Mouse (Mus musculus) neutrophil, adult 5-6 weeks (primary cell): ENCODE results near the gene Ablim2. TPM values are rescaled to one million over a fixed set of nuclear protein-coding genes. Genes with fewer than 3 reads are reported as not detected.

Experiments used
- ATAC-seq: fragments of 151-379, 151-347 bp; 2 replicates; pipeline ENCODE4 v1.8.0; 2017; ENCODE audit warnings: mild to moderate bottlenecking, moderate TSS enrichment; ENCODE audit not compliant: insufficient number of reproducible peaks, poor library complexity, low FRiP score, severe bottlenecking; ENCODE audit errors: extremely low read depth
- total RNA-seq: library from RNA; stranded (forward); fragments of 200-1000 nt; gene quantifications from 2 replicates; pipeline ENCODE4 v1.2.3, GENCODE M21; 2017

Gene Ablim2
- total RNA-seq, 1 experiment from 2014 or later, result not detected

DNA sequence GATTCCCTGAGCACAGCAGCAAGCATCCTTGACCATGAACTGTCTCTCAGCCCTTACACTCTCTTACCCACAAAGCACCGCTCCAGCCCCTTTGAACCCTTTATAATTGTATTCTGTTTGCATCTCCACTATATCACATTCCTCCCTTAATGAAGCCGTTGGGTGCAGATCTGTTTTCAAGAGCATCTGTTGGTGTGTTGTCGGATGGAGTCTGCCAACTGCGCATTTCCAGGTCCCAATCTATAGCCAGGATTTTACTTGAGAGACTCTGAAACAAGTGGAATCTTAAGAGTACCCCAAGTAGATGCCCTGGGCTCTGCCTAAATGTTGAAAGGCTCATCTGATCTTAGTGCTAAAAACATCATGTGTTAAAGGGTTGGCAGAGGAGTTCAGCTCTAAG lies 138.9 kb downstream of the Ablim2 start:
- ATAC-seq, result no peak

DNA sequence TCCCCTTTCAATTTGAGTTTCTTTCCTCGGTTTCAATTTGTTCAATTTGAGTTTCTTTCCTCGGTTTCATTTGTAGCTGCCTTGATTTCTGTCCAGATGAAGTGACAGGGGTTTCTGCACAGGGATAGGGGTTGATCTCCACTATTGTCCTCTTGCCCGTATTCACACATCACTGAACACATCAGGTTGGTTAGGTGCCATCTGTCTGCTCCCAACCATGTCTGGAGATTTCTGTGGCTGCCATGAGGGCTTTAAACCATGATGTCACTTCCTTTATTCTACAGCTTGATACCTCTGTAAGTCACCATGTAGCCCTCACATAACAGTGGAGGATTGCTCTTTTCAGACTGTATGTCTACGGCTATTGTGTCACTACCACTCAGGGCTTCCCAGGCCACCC lies 139.5 kb downstream of the Ablim2 start:
- ATAC-seq, result no peak

DNA sequence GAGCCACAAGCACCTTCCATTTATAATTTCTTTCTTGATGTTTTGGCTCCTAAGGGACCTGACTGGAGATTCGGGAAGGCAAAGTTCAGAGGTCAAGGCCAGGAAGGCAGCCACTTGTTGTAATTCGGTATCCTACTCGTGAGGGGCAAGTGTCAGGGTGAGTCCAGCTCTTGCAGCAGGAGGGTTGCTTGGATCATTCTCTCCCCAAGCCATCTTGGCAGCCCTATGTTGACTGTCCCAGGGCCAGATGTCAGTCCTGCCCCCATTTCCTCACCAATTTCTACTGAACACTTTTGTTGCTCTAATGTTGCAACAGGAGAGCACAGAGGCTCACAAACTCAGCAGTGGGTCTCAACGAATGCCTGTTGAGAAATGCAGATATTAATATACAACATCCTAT lies 140.4 kb downstream of the Ablim2 start:
- no peak for ATAC-seq

DNA sequence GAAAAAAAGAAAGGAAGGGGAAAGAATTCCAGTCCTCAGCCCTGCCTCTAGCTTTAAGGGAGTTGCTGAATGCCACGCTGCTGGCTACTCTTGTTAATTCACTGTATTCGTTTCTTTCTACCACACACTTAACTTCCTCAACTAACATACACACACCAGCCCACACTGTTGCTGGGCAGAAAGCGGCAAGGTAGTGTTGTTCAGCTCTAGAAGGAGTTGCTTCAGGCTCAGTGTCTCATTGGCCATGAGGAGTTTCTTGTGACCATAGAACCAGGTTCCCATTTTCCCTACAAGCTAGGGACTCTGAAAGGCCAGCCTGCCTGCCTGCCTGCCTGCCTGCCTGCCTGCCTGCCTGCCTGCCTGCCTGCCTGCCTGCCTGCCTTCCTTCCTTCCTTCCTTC lies 141.3 kb downstream of the Ablim2 start:
- ATAC-seq, result 0 out of 2 replicates have a peak, but pooled peaks have one; percentile 16

DNA sequence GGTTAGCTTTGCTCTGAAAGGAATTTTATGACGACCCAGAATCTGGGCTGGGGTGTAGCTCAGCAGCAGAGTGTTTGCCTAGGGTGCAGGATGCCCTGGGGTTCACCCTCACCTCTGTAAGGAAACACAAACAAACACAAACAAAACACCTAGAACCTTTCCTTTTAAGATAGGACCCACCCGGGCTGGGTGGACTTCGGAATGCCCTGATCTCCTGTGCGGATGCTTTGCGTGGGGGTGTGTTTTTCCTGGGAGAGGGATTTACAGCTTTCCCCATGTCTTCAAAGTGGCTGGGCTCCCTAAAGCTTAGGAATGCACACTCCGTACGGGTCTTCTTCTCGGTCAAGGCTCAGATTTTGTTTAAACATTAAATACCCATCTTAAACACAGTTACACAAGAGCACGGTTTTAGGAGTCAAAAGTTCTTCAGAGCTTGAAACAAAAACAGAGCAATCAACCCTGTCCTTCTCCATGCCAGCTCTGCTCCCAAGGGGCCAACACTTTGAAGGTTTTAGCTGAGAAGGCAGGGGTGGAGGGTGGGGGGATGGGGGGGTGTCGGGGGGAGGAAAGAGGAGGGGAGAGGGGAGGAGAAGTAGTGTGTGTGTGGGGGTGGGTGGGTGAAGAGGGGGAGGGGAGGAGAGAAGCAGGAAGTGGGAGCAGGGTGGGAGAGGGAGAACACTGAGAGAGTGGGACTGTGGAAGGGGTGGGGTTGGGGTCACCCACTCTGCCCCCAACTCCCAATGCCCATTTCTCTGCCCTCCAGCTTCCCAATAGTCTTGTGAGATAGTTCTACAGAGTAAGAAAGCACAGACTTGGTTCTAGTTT lies 142.9 kb downstream of the Ablim2 start:
- no peak for ATAC-seq

GRCm38 (mm10) chr5:35901226-35901809 lies 143.6 kb downstream of the Ablim2 start:
- no peak for ATAC-seq

DNA sequence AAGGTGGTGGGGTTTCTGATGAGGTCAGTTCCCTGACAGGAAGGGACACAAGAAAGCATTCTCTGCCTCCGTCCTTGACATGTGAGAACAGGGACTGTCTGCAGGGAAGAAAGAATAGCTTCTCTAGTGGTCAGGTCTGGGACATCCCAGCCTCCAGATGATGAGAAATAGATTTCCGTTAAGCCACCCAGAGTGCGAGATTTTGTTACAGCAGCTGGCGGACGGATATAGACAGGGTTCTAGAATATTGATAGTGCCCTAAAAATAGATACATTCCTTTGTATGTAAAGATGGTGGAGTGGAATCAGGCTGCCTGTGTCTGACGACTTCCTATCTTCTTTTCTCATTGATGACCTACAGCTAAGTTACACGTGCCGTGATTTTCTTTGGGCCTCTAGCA lies 145.8 kb downstream of the Ablim2 start:
- no peak for ATAC-seq

GRCm38 (mm10) chr5:35905283-35905682 lies 147.6 kb downstream of the Ablim2 start:
- no peak for ATAC-seq

DNA sequence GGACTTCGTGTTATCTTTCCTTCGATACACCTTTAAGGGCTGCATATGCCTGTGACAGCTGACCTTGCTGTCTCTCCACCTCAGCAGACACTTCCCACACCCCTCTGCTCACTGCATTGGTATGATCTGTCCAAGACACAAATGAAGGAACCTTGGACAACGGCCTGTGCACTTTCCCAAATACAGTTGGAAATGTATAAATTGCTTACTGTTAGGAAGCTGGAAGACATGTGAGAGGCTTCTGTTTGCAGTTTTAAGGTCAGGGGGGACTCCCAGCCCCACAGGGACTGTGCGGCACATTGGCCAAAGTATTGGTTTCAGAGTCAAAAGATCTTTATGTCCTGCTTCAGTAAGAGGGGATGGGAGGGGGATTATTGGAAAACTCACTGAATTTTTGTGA lies 149.4 kb downstream of the Ablim2 start:
- ATAC-seq, result no peak

DNA sequence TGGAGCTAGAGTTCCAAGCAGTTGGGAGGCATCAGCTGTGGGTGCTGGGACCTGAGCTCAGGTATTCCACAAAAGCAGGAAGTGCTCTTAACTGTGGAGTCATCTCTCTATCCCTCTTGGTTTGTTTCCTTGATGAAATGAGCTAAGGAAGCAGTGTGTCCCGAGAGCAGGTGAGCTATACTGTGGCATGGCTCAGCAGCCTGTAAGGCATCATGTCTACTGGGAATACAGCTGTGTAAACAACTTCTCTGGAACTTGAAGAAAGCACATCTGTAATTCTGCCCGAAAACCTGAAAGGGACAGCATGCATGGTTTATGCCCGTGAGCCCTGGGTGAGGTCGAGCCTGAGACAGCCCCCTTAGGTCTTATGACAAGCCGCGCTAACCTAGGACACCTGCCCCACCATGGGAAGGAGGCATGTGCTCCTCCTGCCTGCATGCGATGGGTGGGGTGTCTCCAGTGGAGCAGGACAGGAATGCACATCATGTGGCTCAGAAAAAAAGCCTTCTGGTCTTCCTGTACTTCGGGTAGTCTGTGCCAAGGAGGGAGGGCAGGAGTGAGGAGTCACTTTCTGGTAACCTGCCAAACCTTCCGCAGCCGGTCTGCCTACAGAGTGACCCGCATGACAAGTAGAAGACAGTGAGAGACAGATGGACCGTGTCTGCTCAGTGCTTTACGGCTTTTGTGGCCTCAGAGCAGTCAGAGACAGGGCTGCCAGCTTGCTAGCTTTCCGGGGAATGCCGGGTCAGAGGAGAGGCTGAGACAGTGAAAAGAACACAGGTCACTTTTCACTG lies 150.2 kb downstream of the Ablim2 start:
- ATAC-seq, result no peak

GRCm38 (mm10) chr5:35908626-35909443 lies 151.2 kb downstream of the Ablim2 start:
- no peak; the same call in 1 of the 2 replicates for ATAC-seq

GRCm38 (mm10) chr5:35915629-35916300 lies 158.1 kb downstream of the Ablim2 start:
- no peak for ATAC-seq

DNA sequence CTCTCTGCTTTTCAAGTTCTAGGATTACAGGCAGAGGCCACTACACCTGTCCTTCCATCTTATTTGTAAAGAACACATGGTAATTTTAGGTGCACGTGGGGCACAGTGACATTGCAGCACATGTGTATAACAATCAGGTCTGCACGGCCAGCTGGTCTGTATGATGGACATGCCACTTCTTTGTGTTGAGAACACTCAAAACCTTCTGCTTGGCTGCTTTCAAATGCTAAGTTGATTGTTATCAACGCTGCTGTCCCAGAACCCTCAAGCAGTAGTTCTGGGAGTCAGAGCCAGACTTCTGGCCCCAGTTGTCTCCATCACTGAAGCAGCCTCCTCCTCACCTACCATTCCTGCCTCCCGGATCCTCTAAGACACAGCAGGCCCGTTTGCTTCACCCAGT lies 159.0 kb downstream of the Ablim2 start:
- no peak for ATAC-seq

- no peak for ATAC-seq
Observed at GRCm38 (mm10) chr5:35918387-35918786, 160.7 kb downstream of the Ablim2 start.

GRCm38 (mm10) chr5:35920076-35920475 lies 162.4 kb downstream of the Ablim2 start:
- ATAC-seq, result no peak

GRCm38 (mm10) chr5:35920557-35920956 lies 162.9 kb downstream of the Ablim2 start:
- no peak for ATAC-seq

GRCm38 (mm10) chr5:35921141-35921540 lies 163.5 kb downstream of the Ablim2 start:
- ATAC-seq, result no peak

GRCm38 (mm10) chr5:35921595-35922254 lies 164.0 kb downstream of the Ablim2 start:
- no peak for ATAC-seq
